Mouse (Mus musculus): ENCODE results near the gene Ubr1.

The Ubr1 gene

DNA sequence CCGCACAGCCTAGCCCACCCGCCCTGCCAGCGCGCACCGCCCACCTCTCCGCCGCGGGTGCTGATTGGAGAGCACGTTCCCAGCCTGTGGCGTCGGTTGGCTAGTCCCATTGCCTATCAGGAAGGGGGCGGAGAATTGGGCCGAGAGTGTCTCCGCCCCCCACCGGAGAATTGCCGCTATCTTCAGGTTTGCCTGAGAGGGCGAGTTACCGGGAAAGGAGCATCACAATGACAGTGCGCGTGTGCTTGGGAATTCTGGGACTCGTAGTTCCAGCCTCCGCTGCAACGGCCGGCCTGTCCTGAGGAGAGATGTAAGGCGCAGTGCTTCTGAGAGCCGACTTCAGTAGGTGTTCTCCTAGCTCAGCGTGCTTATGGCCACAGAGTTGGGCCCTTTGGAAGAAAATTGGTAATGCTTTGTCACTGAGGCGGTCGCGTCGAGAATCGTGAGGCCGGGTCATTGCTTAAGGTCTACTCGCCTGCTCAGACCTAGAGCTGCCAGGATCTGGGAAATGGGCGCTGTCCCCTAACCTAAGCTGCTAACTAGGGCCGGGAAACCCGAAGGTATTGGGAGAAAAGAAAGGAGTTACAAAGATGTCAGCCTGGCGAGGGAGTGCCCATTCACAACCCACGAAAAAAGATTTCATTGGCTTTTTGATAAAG, 120.0 kb downstream of the Ubr1 start, which contains the start of gene Ttbk2:
TSS of gene Ttbk2 (minus strand) at position 181 of the 659 bp plus-strand sequence.
- DNase-seq: peak; percentile 99

- DNase-seq: peak; percentile 39
These were observed 120.8 kb downstream of the Ubr1 start, which contains the start of gene Cdan1 for GRCm38 (mm10) chr2:120849449-120850423. Gene Cdan1, minus strand, starts transcription at chr2:120850128.

GRCm38 (mm10) chr2:120845280-120845679, 125.2 kb downstream of the Ubr1 start:
- DNase-seq: no peak

- no peak for DNase-seq
These were observed 126.5 kb downstream of the Ubr1 start for GRCm38 (mm10) chr2:120843990-120844389.

GRCm38 (mm10) chr2:120841211-120841610, 129.3 kb downstream of the Ubr1 start:
- no peak for DNase-seq

GRCm38 (mm10) chr2:120835167-120835566, 135.3 kb downstream of the Ubr1 start:
- DNase-seq: no peak

DNA sequence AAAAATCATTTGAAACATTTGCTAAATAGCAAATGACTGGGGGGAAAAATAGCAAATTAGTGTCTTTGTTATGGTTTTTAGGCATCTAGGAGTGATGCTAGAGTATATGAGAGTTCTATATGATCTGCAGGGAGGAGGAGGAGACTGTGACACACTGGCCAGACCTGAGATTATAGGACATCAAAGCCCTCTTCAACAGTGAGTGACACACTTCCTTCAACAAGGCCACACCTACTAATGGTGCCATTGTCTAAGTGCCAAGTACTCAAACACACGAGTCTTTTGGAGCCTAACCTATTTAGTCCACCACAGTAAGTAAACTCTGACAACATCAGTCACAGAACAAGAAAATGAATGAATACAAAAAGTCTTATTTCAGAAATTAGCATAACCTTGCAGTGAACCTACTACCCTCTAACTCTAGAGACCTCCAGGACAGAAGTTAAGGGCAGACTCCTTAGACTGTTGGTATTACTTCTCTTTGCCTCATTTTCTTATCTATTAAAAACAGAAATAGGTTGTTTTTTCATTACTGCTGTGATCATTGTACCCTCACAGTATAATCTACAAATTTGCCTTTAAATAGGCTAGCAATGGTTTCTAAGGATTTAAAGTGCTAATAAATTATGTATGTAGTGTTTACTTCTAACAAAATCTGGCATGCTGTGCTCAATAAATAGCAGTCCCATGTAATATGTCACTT, 143.4 kb downstream of the Ubr1 start:
- no peak for DNase-seq

Data from right cerebral cortex, adult 18-20 months (tissue).